Mouse (Mus musculus) MEL-GATA-1-ER (cell line): ENCODE measurements at regions not wholly inside any gene's neighbourhood (a gene's known extent, or its start where the extent isn't known, plus 50 kb on each side); places are given as distances from the start of the nearest gene placed in this dataset.
A peak's percentile ranks its signal among the peaks of the same experiment; 100 is the strongest.

ENCODE experiments used
- DNase-seq: peaks from one replicate; pipeline ENCODE4 v3.0.0-alpha.2; 2012; ENCODE audit warnings: low read depth; ENCODE audit errors: extremely low read depth

DNA sequence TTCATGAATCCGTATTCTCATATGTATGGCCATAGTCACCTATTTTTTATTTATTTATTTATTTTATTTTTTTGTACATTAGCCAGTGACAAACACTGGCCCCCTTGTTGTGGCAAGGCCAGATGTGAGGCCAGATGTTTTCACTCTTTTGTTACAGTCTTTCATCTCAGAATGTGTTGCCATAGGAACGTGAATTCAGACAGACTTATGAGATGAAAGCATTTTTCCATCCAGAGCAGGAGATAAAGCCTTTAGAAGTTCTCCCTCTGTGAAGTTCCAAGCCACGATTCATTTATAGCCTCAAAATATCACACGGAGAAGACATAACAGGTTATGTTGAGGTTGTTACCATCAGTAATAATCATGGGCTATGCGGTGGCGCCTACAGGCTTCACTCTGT is 220.9 kb downstream of the Arpp21 start:
- DNase-seq, result no peak

DNA sequence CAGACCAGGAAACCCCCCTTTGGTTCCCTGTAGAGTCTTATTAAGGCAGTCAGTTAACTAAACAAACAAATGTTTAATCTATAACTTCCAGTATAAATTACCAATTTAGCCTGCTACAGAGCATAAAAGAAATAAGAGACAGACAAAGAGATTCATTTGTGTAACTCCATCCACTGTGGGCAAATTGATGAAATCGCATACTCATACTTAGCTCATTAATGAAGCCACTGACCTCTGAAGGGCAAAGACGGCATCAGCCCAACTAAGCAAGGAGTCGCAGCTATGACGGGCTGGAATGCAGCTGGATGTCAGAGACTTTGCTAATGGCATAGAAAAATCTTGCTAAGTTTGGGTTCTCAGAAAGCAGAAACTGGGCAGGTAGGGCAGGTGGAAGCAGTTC is 241.3 kb downstream of the Arpp21 start:
- DNase-seq, result no peak

GRCm38 (mm10) chr9:111993844-111994243 is 241.9 kb downstream of the Arpp21 start:
- no peak for DNase-seq

DNA sequence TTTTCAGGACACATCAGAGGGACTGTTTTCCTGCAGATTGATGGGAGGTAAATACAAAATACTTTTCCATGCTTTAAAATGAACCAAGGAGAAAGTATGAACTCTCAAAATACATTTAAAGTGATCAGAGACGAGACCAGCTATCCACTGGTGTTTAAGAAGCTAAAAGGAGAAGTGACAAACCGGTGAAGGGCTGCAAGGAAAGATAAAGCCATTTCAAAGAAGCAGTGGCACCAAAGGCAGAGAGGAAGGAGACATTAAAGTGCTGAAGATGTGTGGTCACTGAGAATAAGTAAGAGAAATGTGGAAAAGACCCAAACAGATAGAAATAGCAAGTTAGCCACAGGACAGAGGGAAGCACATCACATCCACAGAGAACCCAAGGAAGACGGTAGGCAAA is 245.7 kb downstream of the Arpp21 start:
- DNase-seq, result peak; percentile 60

DNA sequence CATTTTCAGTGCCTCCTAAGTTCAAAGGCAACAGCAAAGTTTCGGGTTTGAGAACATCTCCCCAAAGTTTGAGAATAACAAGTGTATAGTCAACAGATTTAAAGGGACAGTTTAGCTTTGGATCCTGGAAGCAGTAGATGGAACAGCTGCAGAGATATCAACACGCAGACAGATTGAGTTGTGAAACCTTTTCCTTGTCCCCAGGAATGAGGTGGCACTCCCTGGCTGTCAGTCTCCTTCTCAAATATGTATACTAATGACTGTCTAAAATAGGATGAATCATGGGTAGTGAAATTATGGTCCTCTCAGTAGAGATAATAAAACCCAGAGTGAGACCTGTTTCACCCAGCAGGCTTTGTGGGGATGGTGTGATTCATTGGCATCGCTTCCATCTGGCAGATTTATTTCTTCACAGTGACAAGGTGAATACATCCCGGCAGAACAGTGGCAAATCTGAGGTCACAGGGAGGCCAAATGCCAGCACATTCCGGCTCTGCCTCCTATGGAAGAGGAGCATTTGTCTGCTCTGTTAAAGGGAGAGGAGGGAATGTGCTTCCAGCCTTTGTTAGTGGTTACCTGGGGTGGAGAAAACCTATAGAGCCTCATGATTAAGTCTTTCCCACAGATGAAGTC is 272.2 kb downstream of the Arpp21 start:
- DNase-seq, result no peak

DNA sequence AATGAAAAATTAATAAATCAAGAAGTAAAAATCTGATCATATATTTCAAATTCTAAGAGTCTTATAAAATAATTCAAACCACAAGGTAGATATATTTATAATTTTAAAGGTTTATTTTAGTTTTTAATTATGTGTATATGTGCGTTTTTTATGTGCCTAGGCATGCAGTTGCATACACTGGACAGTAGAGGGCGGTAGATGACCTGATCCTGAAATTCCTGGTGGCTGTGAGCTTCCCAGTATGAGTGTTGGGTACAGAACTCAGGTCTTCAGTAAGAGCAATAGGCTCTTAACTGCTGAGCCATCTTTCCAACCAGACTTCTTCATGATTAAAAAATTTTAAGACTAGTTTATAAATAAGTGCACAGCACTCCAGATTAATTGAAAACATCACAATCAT is 267.7 kb upstream of the Stac start:
- peak; percentile 7 for DNase-seq

DNA sequence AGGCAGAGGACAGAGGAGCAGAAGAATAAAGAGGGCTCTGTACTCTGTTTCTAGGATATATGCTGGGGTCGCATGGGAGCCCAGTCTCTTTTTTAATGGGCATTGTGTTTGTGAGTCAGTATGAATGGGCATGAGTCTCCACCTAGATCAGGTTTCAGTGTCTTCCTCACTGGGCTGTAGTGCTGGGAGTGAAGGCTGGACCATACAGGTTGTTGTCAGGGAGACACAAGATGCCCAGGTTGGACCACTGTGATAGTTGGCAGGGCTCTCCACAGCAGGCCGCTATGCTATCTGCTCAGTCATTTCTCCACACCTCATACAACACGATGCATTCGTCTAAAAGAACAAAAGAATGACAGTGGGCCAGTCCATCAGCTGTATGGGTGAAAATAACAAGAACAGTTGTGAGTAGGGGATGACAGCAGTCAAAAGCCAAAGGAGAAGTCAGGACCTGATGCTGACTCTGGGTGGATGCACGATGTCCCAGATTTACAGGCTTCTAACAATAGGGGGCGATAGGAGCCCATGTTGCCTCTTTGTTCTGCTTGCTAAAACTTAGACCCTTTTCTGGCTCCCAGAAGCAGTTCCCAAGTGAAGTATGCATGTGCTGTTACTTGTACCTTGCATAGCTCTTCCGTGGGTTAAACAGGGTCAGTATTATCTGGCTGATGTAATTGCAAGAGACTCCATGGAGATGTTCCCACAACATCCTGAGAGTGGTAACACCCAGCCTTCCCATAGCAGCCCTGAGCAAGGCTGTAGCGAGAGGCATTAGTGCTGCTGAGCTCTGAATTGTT is 249.3 kb upstream of the Stac start:
- DNase-seq, result no peak

DNA sequence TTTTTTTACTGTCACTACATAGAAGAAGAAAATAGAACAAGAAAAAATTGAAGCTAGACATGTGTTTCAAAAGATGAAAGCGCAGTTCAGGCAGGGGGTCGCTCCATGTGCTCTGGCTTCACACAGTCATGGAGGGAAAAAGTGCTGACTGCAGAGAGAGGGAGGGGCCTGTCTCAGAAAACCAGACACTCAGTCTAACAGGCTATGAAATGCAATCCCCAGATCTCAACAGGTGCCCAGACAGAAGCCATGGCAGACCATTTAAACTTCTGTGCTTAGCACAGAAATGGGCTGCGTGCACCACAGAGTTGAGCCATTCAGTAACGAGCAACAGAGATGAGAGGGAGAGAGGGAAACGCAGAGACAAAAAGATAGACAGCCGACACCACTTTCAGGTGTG is 242.3 kb upstream of the Stac start:
- no peak for DNase-seq

DNA sequence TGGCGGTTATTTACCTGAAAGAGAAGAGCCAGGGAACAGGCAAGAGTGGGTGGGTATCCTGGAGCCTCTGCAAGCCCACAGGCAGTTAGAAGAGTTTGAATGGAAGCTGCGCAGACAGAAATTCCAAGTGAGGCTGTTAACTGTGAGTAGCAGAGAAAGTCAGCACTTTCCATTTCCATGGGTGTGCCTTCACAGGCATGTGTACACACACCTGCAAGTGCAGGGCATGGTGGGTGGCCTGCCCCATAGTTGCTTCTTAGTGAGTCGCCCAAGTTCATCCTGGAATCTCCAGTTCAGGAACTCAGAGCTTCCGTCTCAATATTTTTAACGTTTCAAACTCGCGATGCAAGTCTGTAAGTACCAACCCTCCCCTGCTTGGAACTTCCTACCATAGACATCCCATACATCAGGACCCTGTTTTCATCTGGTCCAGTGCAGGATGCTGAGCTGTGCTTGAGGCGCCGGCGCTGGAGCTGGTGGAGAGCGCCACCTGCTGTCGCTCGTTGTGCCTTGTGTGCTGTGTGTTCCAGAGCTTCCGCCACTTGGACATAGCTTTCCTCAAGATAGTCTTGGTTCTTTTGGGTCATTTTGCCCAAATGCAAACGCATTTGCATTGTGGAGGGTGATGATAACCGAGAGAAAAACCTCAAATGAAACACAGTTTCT is 228.3 kb upstream of the Stac start:
- no peak for DNase-seq

DNA sequence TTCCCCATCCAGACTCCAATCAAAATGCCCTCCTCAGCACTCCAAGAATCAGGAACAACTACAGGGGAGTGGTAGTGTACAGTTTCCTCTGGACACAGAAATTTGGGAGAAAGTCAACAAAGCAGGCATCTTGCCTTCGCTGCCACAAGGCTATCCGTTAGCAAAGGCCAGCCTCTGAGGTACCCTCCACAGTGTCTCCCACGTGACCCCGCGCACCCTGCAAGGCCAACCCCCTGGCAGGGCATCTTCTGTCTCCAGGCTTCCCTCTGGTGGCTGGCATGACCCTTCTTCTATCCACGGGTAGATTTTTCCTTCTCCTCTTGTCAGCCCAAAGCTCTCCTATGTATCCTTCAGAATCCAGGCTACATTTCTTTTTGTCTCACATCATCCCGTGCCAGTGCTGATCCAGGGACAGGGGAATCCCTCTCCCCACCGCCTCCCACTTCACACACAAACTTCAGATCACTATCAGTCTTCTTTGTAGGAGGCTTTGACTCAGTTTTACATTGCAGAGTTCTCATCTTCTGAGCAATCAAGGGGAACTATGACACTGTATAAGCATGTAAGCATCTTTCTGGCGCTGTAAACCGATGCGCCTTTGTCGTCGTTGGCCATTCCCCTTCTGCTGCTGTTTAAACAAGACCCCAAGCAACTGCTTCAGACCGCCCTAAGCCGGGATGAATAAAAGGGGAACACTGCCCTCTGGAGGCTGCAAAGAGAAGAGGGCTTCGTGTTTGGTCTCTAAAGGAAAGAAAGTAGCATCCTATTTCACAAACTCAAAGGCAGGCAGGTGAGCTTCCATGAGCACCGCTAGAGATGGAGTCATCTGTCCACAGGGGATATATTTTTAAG is 226.8 kb upstream of the Stac start:
- DNase-seq, result no peak

DNA sequence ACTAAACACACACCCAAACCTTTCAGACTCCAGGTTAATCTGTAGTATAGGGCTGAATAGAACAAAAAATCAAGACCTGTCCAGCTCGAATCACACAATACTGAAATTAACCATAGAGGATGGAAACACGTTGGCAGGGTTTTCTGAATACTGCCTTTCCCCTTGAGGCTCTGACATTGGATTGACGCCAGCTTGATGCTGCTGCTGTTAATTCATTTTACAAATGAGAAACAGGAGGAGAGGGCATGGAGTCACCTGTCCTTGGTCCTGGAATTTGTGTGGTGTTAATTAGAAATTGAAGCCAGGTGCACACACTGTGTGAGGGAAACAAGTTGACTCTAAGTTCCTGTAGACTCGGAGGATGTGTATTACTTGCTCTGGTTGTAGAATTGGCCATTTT is 218.7 kb upstream of the Stac start:
- no peak for DNase-seq

DNA sequence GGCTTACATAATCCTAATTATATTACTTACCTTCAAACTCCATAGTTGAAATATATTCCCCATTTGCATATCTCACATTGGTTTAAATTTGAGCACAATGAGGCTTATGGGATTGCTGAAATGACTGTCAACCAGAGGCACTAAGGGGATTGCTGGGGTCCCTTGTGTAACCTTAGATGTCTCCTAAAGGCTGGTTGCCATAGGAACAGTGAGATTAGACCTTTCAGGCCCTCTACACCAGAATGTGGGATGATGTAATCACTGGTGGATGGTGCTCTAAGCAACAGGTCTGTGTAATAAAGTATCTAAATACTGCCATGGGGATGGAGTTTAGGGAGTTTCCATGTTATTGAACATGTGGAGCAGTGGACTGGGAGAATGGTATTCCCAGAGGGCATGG is 210.0 kb upstream of the Stac start:
- DNase-seq, result no peak

GRCm38 (mm10) chr9:111897626-111898025 is 207.5 kb upstream of the Stac start:
- no peak for DNase-seq

DNA sequence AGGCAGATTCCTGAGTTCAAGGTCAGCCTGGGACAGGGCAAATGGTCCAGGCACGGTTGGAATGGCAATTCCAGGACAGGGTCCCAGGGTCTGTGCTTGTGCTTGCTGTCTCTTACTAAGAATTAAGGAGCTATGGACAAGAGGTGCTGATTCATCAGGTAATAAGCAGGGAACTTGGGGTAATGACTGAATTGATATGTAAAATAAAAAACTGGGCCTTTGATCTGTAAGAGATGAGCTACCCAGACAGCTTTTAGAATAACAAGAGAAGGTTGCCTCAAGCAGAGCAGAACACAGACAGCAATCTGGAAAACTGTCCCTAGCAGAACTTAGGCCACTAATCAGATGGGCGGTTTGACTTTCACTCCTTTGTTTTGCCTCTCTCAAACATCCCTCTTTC is 189.6 kb upstream of the Stac start:
- no peak for DNase-seq

DNA sequence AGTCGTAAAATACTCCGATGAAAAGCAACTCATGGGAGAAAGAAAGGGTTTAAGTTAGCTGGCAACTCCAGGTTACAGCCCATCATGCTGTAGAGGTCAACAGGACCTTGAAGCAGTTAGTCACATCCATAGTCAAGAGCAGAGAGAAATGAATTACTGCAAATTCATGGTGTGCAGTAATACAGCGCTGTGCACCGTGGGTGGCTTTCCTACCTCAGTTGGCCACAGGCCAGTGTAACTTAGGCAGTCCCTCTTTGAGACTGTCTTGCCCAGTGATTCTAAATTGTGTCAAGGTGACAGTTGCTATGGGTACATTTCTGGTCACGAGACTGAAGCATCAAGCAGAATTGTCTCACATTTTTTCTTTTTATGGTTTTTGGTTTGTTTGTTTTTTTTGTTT is 186.7 kb upstream of the Stac start:
- no peak for DNase-seq

DNA sequence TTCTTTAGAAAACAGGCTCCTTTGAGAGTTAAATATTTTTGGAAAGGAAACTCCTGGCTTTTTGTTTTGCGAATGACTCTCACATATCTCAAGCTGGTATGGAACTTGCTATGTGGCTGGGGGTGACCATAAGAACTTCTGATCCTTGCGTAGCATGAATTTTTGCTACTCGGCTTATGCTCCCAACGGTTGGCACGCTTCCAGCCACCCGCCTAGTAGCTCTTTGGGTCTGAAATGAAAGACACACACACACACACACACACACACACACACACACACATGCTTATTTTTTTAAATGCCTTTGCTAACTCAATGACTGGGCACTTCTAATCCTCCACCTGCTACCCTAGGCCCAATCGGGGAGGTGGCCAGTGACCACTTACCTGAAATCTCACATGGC is 180.3 kb upstream of the Stac start:
- no peak for DNase-seq

DNA sequence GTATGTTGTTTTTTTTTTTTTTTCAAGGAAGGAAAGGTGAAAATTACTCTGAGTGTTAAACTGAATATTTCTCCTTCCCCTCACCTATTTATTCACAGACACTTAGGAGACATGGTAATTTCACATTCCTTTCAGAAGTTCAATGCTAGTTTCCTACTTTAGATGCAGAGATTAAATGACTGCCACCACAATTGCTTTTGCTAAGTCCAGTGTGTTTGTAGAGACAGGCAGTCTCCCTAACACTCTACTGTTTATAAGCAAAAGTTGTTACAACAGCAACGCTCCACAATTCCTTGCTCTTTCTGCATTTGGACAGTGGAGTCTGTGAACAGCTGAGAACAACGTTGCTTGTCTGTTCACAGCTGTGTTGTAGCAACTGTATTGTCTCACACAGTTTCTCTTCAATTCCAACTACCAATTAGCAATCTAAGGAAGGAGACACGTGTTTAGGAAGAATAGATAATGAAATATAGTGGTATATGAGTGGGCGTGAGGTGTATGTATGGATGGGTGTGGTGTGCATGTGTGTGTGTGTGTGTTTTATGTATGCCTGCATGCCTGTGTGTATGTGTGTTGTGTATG is 179.7 kb upstream of the Stac start:
- DNase-seq, result no peak

GRCm38 (mm10) chr9:111858051-111858450 is 167.9 kb upstream of the Stac start:
- DNase-seq, result no peak

GRCm38 (mm10) chr9:111854976-111855375 is 164.8 kb upstream of the Stac start:
- DNase-seq, result no peak

DNA sequence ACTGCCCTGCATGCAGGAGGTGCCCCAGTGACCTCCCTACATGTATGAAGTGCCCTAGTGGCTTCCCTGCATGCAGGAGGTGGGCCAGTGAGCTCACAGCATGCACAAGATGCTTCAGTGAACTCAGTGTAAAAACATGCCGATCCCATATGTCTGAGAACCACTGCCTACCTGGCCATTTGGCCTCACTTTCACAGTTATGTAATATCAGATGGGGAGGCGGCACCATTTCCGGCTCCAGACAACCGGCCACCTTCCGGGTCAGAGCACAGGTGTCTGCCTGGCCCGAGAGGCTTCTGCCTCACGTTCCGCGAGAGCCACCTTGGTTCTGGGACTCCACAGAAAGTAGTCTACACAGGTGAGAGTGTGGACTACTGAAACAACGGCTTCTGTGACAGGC is 156.2 kb upstream of the Stac start:
- DNase-seq, result no peak

DNA sequence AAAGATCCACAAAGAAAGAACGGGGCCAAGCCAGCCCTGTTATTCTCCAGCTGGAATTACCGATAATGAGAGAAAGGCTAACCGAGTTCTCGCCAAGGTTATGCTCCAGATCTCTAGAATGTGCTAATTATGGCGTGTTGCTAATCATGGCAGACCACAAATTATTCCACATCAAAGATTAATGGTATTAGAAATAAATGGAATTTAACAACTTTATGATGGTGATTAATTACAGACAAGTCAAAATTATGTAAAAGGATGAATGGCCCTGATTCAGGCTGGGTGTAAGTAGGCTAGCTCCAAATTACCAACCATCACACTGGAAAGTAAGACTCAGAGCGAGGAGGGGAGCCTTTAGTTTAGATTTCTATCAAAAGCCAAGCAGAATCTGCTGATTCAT is 151.0 kb upstream of the Stac start:
- DNase-seq, result no peak
